In genomic region chr6:135907540-135908320, GRCm38 (mm10) we compare ENCODE assay signal across 8 mouse cellular contexts.
DNase-seq lines count a peak whose midpoint lies in the region; ATAC-seq and TF ChIP-seq lines count a peak whose summit lies in the region.

No protein-coding gene starts in this region.

- H3K27me3 ChIP-seq in cerebellum, adult 2 months (ENCODE audit: control insufficient read depth, insufficient read depth, low read length), result no peaks in the 10 kb centered on the region; the same call in 1 of the 2 replicates
- H3K27me3 ChIP-seq in lung, embryonic 14.5 days (ENCODE audit: insufficient read depth, low read length), result no peaks in the 10 kb centered on the region

- DNase-seq in Muller cell, postnatal 12 days (ENCODE audit: inconsistent ontology term), result peak; percentile 67
- DNase-seq in cerebellum, adult 2 months, result peak; percentile 70 to 81
- peak; percentile 73 for DNase-seq in forelimb bud, embryonic 11.5 days (ENCODE audit: low read depth, low spot score)
- peak; percentile 89 to 94 for DNase-seq in layer of hippocampus, adult 18-20 months (ENCODE audit: low spot score in 2 of 2)
- peak; percentile 94 for DNase-seq in lung, embryonic 14.5 days
- DNase-seq in ovary, postnatal 36 days (ENCODE audit: low spot score), result peak; percentile 83
- DNase-seq in thymus, postnatal 36 days, result peak; percentile 24 to 36

- H3K4me1 ChIP-seq in cerebellum, adult 2 months (ENCODE audit: control insufficient read depth, insufficient read depth, low read length), result no peaks in the 10 kb centered on the region; the same call in 1 of the 2 replicates
- no peaks in the 10 kb centered on the region for H3K4me1 ChIP-seq in lung, embryonic 14.5 days (ENCODE audit: insufficient read depth)

- WGBS in cerebellum, adult 2 months, result 23% methylated on average over 20 of the region's 20 CpGs
- WGBS in lung, embryonic 14.5 days, result 22% methylated on average over 20 of the region's 20 CpGs

- no peak for TF ChIP-seq POLR2A in cerebellum, adult 2 months (IDR thresholded peaks at IDR 0.05; ENCODE audit: borderline replicate concordance, insufficient read depth, low read length)

- TF ChIP-seq CTCF in cerebellum, adult 2 months (IDR thresholded peaks at IDR 0.05; ENCODE audit: borderline replicate concordance, insufficient read depth, low read depth, low read length), result peak; percentile 81
- peak; percentile 87 for TF ChIP-seq CTCF in lung, embryonic 14.5 days (IDR thresholded peaks at IDR 0.05; ENCODE audit: low read depth)

- H3K9me3 ChIP-seq in lung, embryonic 14.5 days (ENCODE audit: low read depth, low read length), result no peaks in the 10 kb centered on the region

- H3K9ac ChIP-seq in lung, embryonic 14.5 days, result no peak overlapping the region

- peak; percentile 67 to 71; a peak in 3 of 4 replicates for ATAC-seq in hematopoietic stem cell, adult 5-6 weeks (replicated peaks in 1 of 2; ENCODE audit: insufficient read depth in 1 of 2, low FRiP score in 2 of 2, low TSS enrichment in 1 of 2, low read depth in 1 of 2, poor library complexity in 2 of 2, severe bottlenecking in 2 of 2)
- ATAC-seq in lung, embryonic 14.5 days (ENCODE audit: insufficient read depth), result peak; percentile 95

- H3K4me3 ChIP-seq in cerebellum, adult 2 months (replicated peaks; ENCODE audit: insufficient read depth, low read depth, low read length), result no peak overlapping the region
- H3K4me3 ChIP-seq in lung, embryonic 14.5 days (ENCODE audit: low read depth, low read length), result no peak overlapping the region

- H3K27ac ChIP-seq in cerebellum, adult 2 months (ENCODE audit: insufficient read depth, low read length), result no peak overlapping the region
- H3K27ac ChIP-seq in lung, embryonic 14.5 days (ENCODE audit: low read depth), result no peak overlapping the region

- H3K4me2 ChIP-seq in lung, embryonic 14.5 days, result no peak overlapping the region

- H3K36me3 ChIP-seq in lung, embryonic 14.5 days (ENCODE audit: insufficient read depth), result no peaks in the 10 kb centered on the region

Comparison
In these comparisons a context has a peak if more than half of its experiments do, and no peak if none do; other contexts are left out.
1. DNase-seq: peak in every context shown above with its lines; median percentile 94 in lung, embryonic 14.5 days; 92 in layer of hippocampus, adult 18-20 months; 83 in ovary, postnatal 36 days; 76 in cerebellum, adult 2 months; 73 in forelimb bud, embryonic 11.5 days; 67 in Muller cell, postnatal 12 days; 30 in thymus, postnatal 36 days.